Mouse (Mus musculus): ENCODE measurements around the gene Olfr98.

DNA sequence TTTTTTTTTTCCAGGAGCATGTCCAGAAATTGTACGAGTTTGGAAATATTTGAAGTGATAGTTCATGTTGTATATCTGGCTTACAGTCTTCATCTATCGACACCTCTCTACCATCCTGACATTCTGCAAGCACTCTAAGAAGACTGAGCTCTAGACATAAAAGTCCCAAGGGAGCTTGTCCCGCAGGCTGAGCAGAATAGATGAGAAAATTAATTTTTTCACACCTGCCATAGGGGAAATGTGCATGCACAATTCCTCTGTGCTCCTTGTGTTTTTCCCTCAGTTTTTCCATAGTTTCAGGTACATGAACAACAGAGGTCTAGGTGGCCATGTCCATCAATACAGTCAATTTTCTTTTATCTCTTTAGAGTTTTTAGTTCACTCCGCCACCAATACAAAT, 40.7 kb upstream of the Olfr98 start, which contains the start of gene Olfr101:
- TF ChIP-seq POLR2A (IDR thresholded peaks at IDR 0.05; ENCODE audit: control insufficient read depth, extremely low read depth, insufficient read depth, low read length, poor library complexity), result no peak
- TF ChIP-seq CTCF (IDR thresholded peaks at IDR 0.05; ENCODE audit: borderline replicate concordance, control insufficient read depth, extremely low read depth, insufficient read depth, low read length, poor library complexity), result no peak
